ENCODE assay signal across 16 mouse cellular contexts in the genomic region with DNA sequence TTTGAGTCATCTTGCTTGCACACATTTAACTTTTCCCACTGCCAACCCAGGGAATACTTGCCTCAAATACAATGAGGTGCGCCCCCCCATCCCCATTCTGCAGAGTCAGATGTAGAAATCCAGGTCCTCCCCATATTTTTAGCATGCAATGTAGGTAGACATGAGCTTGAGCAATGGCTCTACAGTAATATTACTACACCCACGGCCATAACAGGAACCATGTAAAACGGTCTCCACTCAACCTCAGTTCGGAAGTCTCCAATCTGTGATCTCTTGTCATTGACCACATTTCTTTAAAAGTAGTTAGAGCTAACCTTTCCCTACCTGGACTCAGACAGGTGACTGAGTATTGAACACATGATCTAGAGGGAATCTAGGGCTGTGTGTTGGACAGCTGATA.
"Had no signal": no experiment of that assay in that cellular context is flagged by ENCODE, and none has a peak within 500 bp of the region (broad histone marks: within the 10 kb centered on the region; RNA-seq: fewer than 3 reads in every experiment).

No protein-coding gene starts in this region.

- H3K27ac ChIP-seq: liver, embryonic 14.5 days; lung, embryonic 15.5 days; macrophage; midbrain, embryonic 13.5 days; midbrain, embryonic 15.5 days; neural tube, embryonic 12.5 days; stomach, embryonic 15.5 days; stomach, postnatal 0 days had no signal

- ATAC-seq: lung, postnatal 0 days; midbrain, embryonic 13.5 days; midbrain, embryonic 15.5 days had no signal

- DNase-seq: lung, adult 2 months; lung, postnatal 14 days; right cerebral cortex, postnatal 14 days; thymus, adult 2 months; thymus, postnatal 25 days; thymus, postnatal 4 days had no signal

- H3K4me1 ChIP-seq: lung, embryonic 15.5 days; megakaryocyte, embryonic 14.5 days; midbrain, embryonic 13.5 days; midbrain, embryonic 15.5 days; neural tube, embryonic 12.5 days; stomach, embryonic 15.5 days had no signal

- H3K4me3 ChIP-seq: lung, embryonic 15.5 days; megakaryocyte, embryonic 14.5 days; midbrain, embryonic 13.5 days; midbrain, embryonic 15.5 days; neural tube, embryonic 12.5 days; stomach, embryonic 15.5 days had no signal
